Mouse (Mus musculus) frontal cortex, adult 2 months (tissue): ENCODE measurements around the gene Pacsin1. TPM values are rescaled to one million over a fixed set of nuclear protein-coding genes. Genes with fewer than 3 reads are reported as not detected.

Source experiments
- polyA plus RNA-seq: library from polyadenylated mRNA; depleted of rRNA; stranded (reverse); fragments of >200 nt; gene quantifications from 2 replicates; pipeline ENCODE4 v1.2.3, GENCODE M21; 2012; rRNA removed

Pacsin1 gene
- polyA plus RNA-seq, 1 experiment, result 270 TPM

Other genes starting within 250 kb of the Pacsin1 start
- gene Grm4, start 134.1 kb upstream of the Pacsin1 start, polyA plus RNA-seq, result 39.8 and 50.2 TPM in 2 replicates
- 66.0 and 78.8 TPM in 2 replicates for gene Hmga1, start 99.0 kb upstream of the Pacsin1 start, polyA plus RNA-seq
- gene AI413582, start 89.8 kb upstream of the Pacsin1 start, polyA plus RNA-seq, result 83.9 and 84.2 TPM in 2 replicates
- 352 and 353 TPM in 2 replicates for gene Nudt3, start 32.0 kb upstream of the Pacsin1 start, polyA plus RNA-seq
- gene RPS10-NUDT3, start 20.3 kb upstream of the Pacsin1 start, polyA plus RNA-seq, result 0.20 TPM in 1 of 2 replicates, not detected in the other
- 567 and 606 TPM in 2 replicates for gene Rps10, start 18.8 kb upstream of the Pacsin1 start, polyA plus RNA-seq
- gene Spdef, start 73.4 kb downstream of the Pacsin1 start, polyA plus RNA-seq, result 0.80 and 0.95 TPM in 2 replicates
- gene D17Wsu92e, start 165.1 kb downstream of the Pacsin1 start, polyA plus RNA-seq, result 157 and 178 TPM in 2 replicates
- 66.1 and 78.6 TPM in 2 replicates for gene Snrpc, start 182.6 kb downstream of the Pacsin1 start, polyA plus RNA-seq
- gene Uhrf1bp1, start 200.9 kb downstream of the Pacsin1 start, polyA plus RNA-seq, result 9.5 and 10.5 TPM in 2 replicates